Mouse (Mus musculus): Measurements from ENCODE around the gene Nagk. TPM values are rescaled to one million over a fixed set of nuclear protein-coding genes. Genes with fewer than 3 reads are reported as not detected.
A peak's percentile ranks its signal among the peaks of the same experiment; 100 is the strongest.

Gene Nagk
- 42.7 and 43.5 TPM in 2 replicates for polyA plus RNA-seq (2014; fragmentation: Nextera tagmentation; extraction: Ambion mirVana)

DNA sequence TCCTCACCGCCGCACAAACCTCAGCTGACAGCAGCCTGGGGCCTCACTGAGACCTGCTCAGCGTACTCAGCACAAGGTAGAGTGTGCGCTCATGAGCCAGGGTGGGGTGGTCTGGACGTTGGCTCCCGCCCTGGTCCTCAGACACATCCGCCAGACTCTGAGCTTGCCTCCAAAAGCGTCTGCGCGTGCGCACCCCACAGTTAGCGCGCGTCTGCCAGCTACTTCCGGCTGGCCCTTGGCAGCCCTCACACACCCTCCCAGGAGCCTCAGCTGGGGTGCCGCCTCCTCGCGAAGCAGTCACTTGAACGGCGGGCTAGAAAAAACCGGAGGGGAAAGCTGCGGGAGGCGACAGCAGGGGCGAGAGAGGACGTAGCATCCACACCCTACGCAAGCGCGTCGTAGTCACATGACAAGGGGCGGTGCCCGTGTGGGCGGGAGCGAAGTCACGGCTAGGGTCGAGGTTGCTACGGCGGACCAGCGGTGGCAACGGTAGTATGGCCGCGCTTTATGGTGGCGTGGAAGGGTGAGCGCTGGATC lies at the start of gene Nagk:
Gene Nagk (plus strand): TSS at position 223 of the 537 bp plus-strand sequence.
- Histone ChIP-seq H3K9ac (ENCODE audit: low read depth, low read length) (peak within 1 kb of the TSS; percentile 64), H3K4me3 (ENCODE audit: low read length) (peak within 1 kb of the TSS; percentile 69), H3K27ac (ENCODE audit: low read depth, low read length) (peak within 1 kb of the TSS; percentile 90), H3K4me1 (ENCODE audit: control insufficient read depth, insufficient read depth, low read length) (peaks cover 5% of the 10 kb centered on the region), H3K9me3 (ENCODE audit: control insufficient read depth, low read length) (no peaks in the 10 kb centered on the region), H3K36me3 (ENCODE audit: control insufficient read depth, insufficient read depth, low read length) (no peaks in the 10 kb centered on the region; the same call in 1 of the 2 replicates), H3K27me3 (ENCODE audit: control insufficient read depth, insufficient read depth, low read length) (no peaks in the 10 kb centered on the region), H3K4me2 (replicated peaks; ENCODE audit: low read depth, low read length) (peak within 1 kb of the TSS; percentile 93)
- under 1% methylated on average over 43 of the region's 43 CpGs for WGBS
- peak; percentile 95 for ATAC-seq (ENCODE audit: low FRiP score, low TSS enrichment)

DNA sequence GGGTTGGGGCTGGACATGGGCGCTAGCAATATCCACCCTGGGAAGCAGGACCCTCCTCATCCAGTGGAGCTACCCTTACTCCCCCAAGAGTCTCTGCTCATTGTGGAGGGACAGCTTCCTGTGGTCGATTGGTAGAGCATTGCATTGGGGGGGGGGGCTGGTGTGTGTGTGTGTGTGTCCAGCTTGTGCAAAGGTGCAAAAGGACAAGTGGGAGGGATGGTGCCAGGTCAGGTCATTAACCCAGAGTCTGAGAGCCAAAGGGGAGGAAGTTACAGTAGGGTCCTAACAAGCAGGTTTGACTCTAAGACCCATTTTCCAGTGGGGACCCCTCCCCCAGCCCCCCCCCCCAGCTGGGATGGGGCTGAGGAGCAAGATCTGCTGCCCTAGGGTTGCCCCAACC lies 49.3 kb upstream of the Nagk start:
- 61% methylated on average over 2 of the region's 2 CpGs for WGBS
- H3K9me3 ChIP-seq (ENCODE audit: control insufficient read depth, low read length), result no peaks in the 10 kb centered on the region

DNA sequence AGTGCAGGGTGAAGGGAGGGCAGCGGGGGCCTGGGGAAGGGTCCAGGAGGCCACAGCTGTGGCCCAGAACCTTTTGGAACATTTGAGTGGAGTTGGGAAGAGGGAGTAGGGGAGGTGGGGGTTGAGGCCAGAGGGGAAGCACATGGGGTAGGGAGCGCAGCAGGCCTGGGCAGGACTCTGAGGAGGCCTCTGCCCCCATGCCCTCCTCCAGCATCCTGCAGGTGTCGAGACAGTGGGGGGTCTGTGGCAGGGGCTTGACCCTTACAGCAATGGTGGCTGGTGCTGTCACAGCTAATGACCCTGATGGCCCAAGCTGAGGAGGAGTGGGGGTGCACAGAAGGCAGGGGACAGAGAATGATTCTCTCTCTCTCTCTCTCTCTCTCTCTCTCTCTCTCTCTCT lies 45.5 kb upstream of the Nagk start:
- Histone ChIP-seq H3K4me2 (replicated peaks; ENCODE audit: low read depth, low read length) (no peak overlapping the region), H3K27ac (ENCODE audit: low read depth, low read length) (no peak overlapping the region), H3K36me3 (ENCODE audit: control insufficient read depth, insufficient read depth, low read length) (no peaks in the 10 kb centered on the region), H3K4me1 (ENCODE audit: control insufficient read depth, insufficient read depth, low read length) (no peaks in the 10 kb centered on the region), H3K9ac (ENCODE audit: low read depth, low read length) (no peak overlapping the region), H3K4me3 (ENCODE audit: low read length) (no peak overlapping the region), H3K27me3 (ENCODE audit: control insufficient read depth, insufficient read depth, low read length) (peaks cover 7% of the 10 kb centered on the region), H3K9me3 (ENCODE audit: control insufficient read depth, low read length) (no peaks in the 10 kb centered on the region)
- ATAC-seq (ENCODE audit: low FRiP score, low TSS enrichment), result no peak
- WGBS, result 43% methylated on average over 3 of the region's 3 CpGs

More for the DNA sequence above, 49.3 kb upstream of the Nagk start:
- Histone ChIP-seq H3K4me1 (ENCODE audit: control insufficient read depth, insufficient read depth, low read length) (no peaks in the 10 kb centered on the region), H3K27ac (ENCODE audit: low read depth, low read length) (no peak overlapping the region), H3K4me3 (ENCODE audit: low read length) (no peak overlapping the region), H3K4me2 (replicated peaks; ENCODE audit: low read depth, low read length) (no peak overlapping the region), H3K9ac (ENCODE audit: low read depth, low read length) (no peak overlapping the region), H3K36me3 (ENCODE audit: control insufficient read depth, insufficient read depth, low read length) (no peaks in the 10 kb centered on the region), H3K27me3 (ENCODE audit: control insufficient read depth, insufficient read depth, low read length) (peaks cover 3% of the 10 kb centered on the region)
- no peak for ATAC-seq (ENCODE audit: low FRiP score, low TSS enrichment)

DNA sequence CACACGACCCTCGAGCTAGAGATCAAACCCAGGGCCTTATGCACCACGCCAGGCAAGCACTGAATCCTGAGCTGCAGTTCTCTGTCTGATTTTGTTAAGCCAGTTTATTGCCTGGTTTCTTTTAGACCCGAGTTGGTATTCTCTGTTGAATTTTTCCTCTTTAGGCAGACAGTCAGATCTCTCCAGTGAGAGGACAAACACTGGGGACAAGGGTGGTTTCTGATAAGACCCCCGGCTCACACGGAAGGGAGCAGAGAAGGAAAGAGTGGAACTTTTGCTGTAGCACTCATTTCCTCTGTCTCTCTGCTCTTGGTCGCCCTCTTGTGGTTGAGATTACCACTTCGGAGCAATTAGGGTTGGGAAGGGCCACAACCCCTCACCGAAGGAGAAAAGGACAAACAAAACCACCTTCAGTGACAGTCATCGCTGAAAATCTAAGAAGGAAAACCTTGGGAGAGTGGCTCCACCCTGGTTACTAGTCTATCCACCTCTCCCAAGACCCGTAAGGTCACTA lies 44.6 kb upstream of the Nagk start:
- Histone ChIP-seq H3K36me3 (ENCODE audit: control insufficient read depth, insufficient read depth, low read length) (no peaks in the 10 kb centered on the region), H3K4me1 (ENCODE audit: control insufficient read depth, insufficient read depth, low read length) (no peaks in the 10 kb centered on the region), H3K4me3 (ENCODE audit: low read length) (no peak overlapping the region), H3K4me2 (replicated peaks; ENCODE audit: low read depth, low read length) (no peak overlapping the region), H3K27me3 (ENCODE audit: control insufficient read depth, insufficient read depth, low read length) (peaks cover 5% of the 10 kb centered on the region), H3K9ac (ENCODE audit: low read depth, low read length) (no peak overlapping the region), H3K9me3 (ENCODE audit: control insufficient read depth, low read length) (no peaks in the 10 kb centered on the region), H3K27ac (ENCODE audit: low read depth, low read length) (no peak overlapping the region)
- WGBS, result 9% methylated on average over 11 of the region's 11 CpGs
- ATAC-seq (ENCODE audit: low FRiP score, low TSS enrichment), result no peak

DNA sequence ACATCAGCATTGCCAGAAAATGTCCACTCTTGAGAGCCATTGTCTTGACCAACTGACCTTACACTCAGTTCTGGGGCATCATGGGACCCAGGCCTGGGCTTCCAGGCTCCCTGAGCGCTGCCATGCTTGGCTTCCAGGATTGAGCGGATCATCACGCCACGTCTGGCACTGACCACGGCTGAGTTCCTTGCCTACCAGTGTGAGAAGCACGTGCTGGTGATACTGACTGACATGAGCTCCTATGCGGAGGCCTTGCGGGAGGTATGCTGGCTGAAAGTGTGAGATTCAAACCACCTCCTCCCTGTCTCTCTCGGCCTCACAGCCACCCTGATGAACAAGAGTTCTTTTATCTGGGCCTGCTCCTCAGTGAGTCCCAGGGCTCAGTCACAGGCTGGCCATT lies 38.7 kb upstream of the Nagk start:
- WGBS, result 82% methylated on average over 9 of the region's 9 CpGs
- Histone ChIP-seq H3K27me3 (ENCODE audit: control insufficient read depth, insufficient read depth, low read length) (peaks cover 41% of the 10 kb centered on the region), H3K36me3 (ENCODE audit: control insufficient read depth, insufficient read depth, low read length) (no peaks in the 10 kb centered on the region), H3K9me3 (ENCODE audit: control insufficient read depth, low read length) (no peaks in the 10 kb centered on the region), H3K4me1 (ENCODE audit: control insufficient read depth, insufficient read depth, low read length) (no peaks in the 10 kb centered on the region), H3K9ac (ENCODE audit: low read depth, low read length) (no peak overlapping the region), H3K27ac (ENCODE audit: low read depth, low read length) (no peak overlapping the region), H3K4me3 (ENCODE audit: low read length) (no peak overlapping the region), H3K4me2 (replicated peaks; ENCODE audit: low read depth, low read length) (no peak overlapping the region)
- no peak for ATAC-seq (ENCODE audit: low FRiP score, low TSS enrichment)

DNA sequence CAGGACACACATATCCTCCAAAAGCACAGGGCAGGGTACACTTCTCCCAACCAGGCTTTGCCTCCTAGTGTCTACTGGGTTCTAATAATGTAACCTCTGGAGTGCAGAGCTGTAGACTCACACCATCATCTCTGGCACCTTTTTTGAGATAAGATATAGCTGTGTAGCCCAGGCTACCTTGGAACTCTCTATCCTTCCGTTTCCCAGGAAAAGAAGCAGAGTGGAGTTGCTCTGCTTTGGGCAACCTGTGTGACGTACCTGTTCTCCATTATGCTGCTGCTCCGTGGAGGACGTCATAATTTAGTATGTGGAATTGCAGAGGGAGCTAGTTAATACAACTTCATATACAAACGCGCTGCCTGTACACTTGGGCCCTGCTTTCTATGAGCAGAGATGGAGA lies 32.4 kb upstream of the Nagk start, which contains the start of gene Ankrd53:
Gene Ankrd53 (plus strand): TSS at position 301 of the 400 bp plus-strand sequence.
- ATAC-seq (ENCODE audit: low FRiP score, low TSS enrichment), result 0 out of 2 replicates have a peak, but pooled peaks have one; percentile 1
- no peak within 1 kb of the TSS for H3K27ac ChIP-seq (ENCODE audit: low read depth, low read length)
- no peaks in the 10 kb centered on the region for H3K36me3 ChIP-seq (ENCODE audit: control insufficient read depth, insufficient read depth, low read length)
- H3K9ac ChIP-seq (ENCODE audit: low read depth, low read length), result peak within 1 kb of the TSS; percentile 42; the same call in 1 of the 2 replicates
- peak within 1 kb of the TSS; percentile 62 for H3K4me2 ChIP-seq (replicated peaks; ENCODE audit: low read depth, low read length)
- H3K4me3 ChIP-seq (ENCODE audit: low read length), result peak within 1 kb of the TSS; percentile 36
- peaks cover 37% of the 10 kb centered on the region for H3K27me3 ChIP-seq (ENCODE audit: control insufficient read depth, insufficient read depth, low read length)
- H3K4me1 ChIP-seq (ENCODE audit: control insufficient read depth, insufficient read depth, low read length), result peaks cover 7% of the 10 kb centered on the region
- no peaks in the 10 kb centered on the region for H3K9me3 ChIP-seq (ENCODE audit: control insufficient read depth, low read length)
- 25% methylated on average over 6 of the region's 6 CpGs for WGBS

DNA sequence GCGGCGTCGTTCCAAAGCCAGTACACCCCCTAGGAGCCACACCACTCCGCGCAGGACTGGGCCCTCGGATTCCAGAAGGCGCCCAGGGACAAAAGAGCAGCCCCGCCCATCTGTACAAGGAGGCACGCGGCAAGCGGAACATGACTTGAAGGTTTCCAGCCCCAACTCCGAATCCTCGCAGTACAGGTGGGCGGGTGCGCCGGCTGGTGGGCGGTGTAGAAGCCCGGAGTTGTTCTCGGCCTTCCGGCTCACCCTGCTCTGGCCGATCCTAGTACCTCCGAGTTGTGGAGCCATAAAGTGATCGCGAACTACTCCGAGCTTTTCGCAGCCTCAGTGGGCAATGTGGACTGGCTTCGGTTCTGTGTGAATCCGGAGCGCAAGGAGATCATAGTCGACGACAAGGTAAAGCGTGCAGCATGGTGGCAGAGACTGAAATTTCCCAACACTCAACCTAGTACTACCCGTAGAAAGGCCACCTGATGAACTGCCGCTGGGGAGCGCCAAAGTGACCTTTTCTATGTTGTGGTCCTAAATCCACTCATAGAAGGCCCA lies 31.8 kb upstream of the Nagk start:
- WGBS, result 1% methylated on average over 35 of the region's 35 CpGs
- peak; percentile 78 for ATAC-seq (ENCODE audit: low FRiP score, low TSS enrichment)
- no peak overlapping the region for H3K27ac ChIP-seq (ENCODE audit: low read depth, low read length)
- H3K9ac ChIP-seq (ENCODE audit: low read depth, low read length), result peak overlapping the region; percentile 42; the same call in 1 of the 2 replicates
- peaks cover 7% of the 10 kb centered on the region for H3K4me1 ChIP-seq (ENCODE audit: control insufficient read depth, insufficient read depth, low read length)
- H3K4me3 ChIP-seq (ENCODE audit: low read length), result peak overlapping the region; percentile 36
- H3K4me2 ChIP-seq (replicated peaks; ENCODE audit: low read depth, low read length), result peak overlapping the region; percentile 62
- H3K36me3 ChIP-seq (ENCODE audit: control insufficient read depth, insufficient read depth, low read length), result no peaks in the 10 kb centered on the region
- no peaks in the 10 kb centered on the region for H3K9me3 ChIP-seq (ENCODE audit: control insufficient read depth, low read length)
- peaks cover 31% of the 10 kb centered on the region for H3K27me3 ChIP-seq (ENCODE audit: control insufficient read depth, insufficient read depth, low read length)

DNA sequence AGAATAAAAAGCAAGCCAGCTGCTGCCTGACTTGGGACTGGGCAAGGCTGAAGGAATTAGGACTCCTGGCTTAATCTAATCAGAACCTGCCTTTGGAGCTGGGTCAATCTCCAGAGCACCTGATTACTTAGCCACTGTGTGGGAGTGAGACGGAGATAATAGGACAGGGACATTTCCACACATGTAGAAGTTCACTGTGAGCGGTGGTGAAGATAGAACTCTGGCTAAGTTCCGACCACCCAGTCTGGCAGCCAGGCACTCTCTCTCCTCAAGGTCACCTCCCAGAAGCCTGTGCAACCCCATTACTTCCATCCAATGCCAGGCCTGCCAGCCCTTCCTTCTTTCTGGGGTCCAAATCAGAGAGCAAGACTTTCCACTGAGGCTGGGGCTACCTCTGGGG lies 27.8 kb upstream of the Nagk start:
- H3K9ac ChIP-seq (ENCODE audit: low read depth, low read length), result no peak overlapping the region
- H3K4me1 ChIP-seq (ENCODE audit: control insufficient read depth, insufficient read depth, low read length), result peaks cover 7% of the 10 kb centered on the region
- no peak overlapping the region for H3K4me2 ChIP-seq (replicated peaks; ENCODE audit: low read depth, low read length)
- peaks cover 8% of the 10 kb centered on the region; the same call in 1 of the 2 replicates for H3K27me3 ChIP-seq (ENCODE audit: control insufficient read depth, insufficient read depth, low read length)
- no peak overlapping the region for H3K4me3 ChIP-seq (ENCODE audit: low read length)
- 81% methylated on average over 3 of the region's 3 CpGs for WGBS
- ATAC-seq (ENCODE audit: low FRiP score, low TSS enrichment), result no peak
- peaks cover 29% of the 10 kb centered on the region for H3K36me3 ChIP-seq (ENCODE audit: control insufficient read depth, insufficient read depth, low read length)
- H3K9me3 ChIP-seq (ENCODE audit: control insufficient read depth, low read length), result no peaks in the 10 kb centered on the region
- no peak overlapping the region for H3K27ac ChIP-seq (ENCODE audit: low read depth, low read length)

DNA sequence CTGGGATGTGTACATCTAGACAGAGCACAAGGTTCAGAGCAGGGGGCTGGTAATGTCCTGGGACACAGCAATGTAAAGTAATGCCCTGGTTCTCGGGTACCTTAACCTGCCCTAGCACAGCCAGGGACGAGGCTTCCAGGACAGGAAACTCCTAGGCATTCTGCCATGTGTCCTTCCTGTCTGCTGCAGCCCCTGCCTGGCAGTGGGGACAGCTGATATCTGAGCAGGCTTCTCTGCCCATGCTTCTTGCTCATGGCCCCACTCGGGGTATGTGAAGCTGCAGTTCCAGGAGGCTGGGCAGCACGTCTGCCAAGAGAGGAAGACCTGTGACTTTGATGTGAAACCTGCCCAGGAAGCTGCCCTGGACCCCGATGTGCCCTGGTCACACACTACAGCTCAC lies 26.3 kb upstream of the Nagk start:
- WGBS, result 66% methylated on average over 5 of the region's 5 CpGs
- H3K4me2 ChIP-seq (replicated peaks; ENCODE audit: low read depth, low read length), result no peak overlapping the region
- H3K27me3 ChIP-seq (ENCODE audit: control insufficient read depth, insufficient read depth, low read length), result no peaks in the 10 kb centered on the region
- H3K9me3 ChIP-seq (ENCODE audit: control insufficient read depth, low read length), result no peaks in the 10 kb centered on the region
- ATAC-seq (ENCODE audit: low FRiP score, low TSS enrichment), result no peak
- no peaks in the 10 kb centered on the region for H3K4me1 ChIP-seq (ENCODE audit: control insufficient read depth, insufficient read depth, low read length)
- H3K27ac ChIP-seq (ENCODE audit: low read depth, low read length), result no peak overlapping the region
- no peak overlapping the region for H3K9ac ChIP-seq (ENCODE audit: low read depth, low read length)
- H3K4me3 ChIP-seq (ENCODE audit: low read length), result no peak overlapping the region
- H3K36me3 ChIP-seq (ENCODE audit: control insufficient read depth, insufficient read depth, low read length), result peaks cover 37% of the 10 kb centered on the region
